Mouse (Mus musculus) midbrain, embryonic 10.5 days (tissue): ENCODE measurements around the gene Fam173a. TPM values are rescaled to one million over a fixed set of nuclear protein-coding genes. Genes with fewer than 3 reads are reported as not detected.

ENCODE experiments used
- DNase-seq: peaks from one replicate; pipeline ENCODE4 v3.0.0-alpha.2; 2017; ENCODE audit warnings: low spot score
- H3K27ac ChIP-seq: fragments of 300-500 bp; sonication (generic); replicated peaks from 2 replicates; pipeline ENCODE4 v1.5.1; 2016; ENCODE audit warnings: mild to moderate bottlenecking
- H3K27me3 ChIP-seq: fragments of 300-500 bp; sonication (generic); 2 replicates; pipeline ENCODE4 v1.6.1; 2016; ENCODE audit warnings: low read depth, mild to moderate bottlenecking; ENCODE audit not compliant: poor library complexity, severe bottlenecking
- H3K36me3 ChIP-seq: fragments of 300-500 bp; sonication (generic); 2 replicates; pipeline ENCODE4 v1.6.1; 2016; ENCODE audit warnings: mild to moderate bottlenecking, moderate library complexity
- H3K4me1 ChIP-seq: fragments of 300-500 bp; sonication (generic); 2 replicates; pipeline ENCODE4 v1.6.1; 2016
- H3K4me3 ChIP-seq: fragments of 300-500 bp; sonication (generic); 2 replicates; pipeline ENCODE4 v1.5.1; 2016; ENCODE audit warnings: mild to moderate bottlenecking, moderate library complexity
- H3K9me3 ChIP-seq: fragments of 300-500 bp; sonication (generic); replicated peaks from 2 replicates; pipeline ENCODE4 v1.6.1; 2016; ENCODE audit warnings: mild to moderate bottlenecking
- WGBS: fragments of 180-500 bp; shearing (Covaris S2); methylation state at CpG from one replicate; pipeline ENCODE4 v1.1.7; 2016; 5-methylcytosine and 5-hydroxymethylcytosine counted together
- polyA plus RNA-seq: library from polyadenylated mRNA; unstranded; fragments of >200 nt; fragmentation: Nextera tagmentation; extraction: Ambion mirVana; gene quantifications from 2 replicates; pipeline ENCODE4 v1.2.1, GENCODE M21; 2016

The Fam173a gene
- polyA plus RNA-seq, 1 experiment from 2014 or later: 71.8 TPM

DNA sequence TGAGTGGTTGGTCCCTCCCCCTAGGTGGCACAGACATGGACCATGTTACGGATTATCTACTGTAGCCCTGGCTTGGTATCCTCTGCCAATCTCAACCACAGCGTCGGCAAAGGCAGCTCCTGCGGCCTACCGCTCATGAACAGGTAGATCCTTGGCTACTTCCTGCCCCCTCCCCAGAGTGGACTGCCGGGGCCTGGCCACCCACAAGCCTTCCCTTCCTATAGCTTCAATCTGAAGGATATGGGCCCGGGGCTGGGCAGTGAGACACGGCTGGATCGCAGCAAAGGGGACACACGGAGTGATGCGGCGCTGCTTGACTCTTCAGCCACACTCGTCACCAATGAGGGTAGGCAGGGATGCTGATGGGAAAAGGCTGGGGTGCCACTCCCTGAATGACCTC lies 34.3 kb upstream of the Fam173a start:
- Histone ChIP-seq H3K27me3 (no peaks in the 10 kb centered on the region), H3K4me1 (peaks cover 84% of the 10 kb centered on the region), H3K36me3 (peaks cover 60% of the 10 kb centered on the region), H3K4me3 (peak overlapping the region; percentile 89; the same call in 1 of the 2 replicates), H3K9me3 (no peaks in the 10 kb centered on the region), H3K27ac (no peak overlapping the region)
- 99% methylated on average over 13 of the region's 13 CpGs for WGBS
- no peak for DNase-seq

GRCm38 (mm10) chr17:25825984-25826570 lies 33.4 kb upstream of the Fam173a start:
- H3K4me1 ChIP-seq: peaks cover 75% of the 10 kb centered on the region
- H3K27ac ChIP-seq: no peak overlapping the region
- H3K9me3 ChIP-seq: no peaks in the 10 kb centered on the region
- DNase-seq: no peak
- 95% methylated on average over 27 of the region's 27 CpGs for WGBS
- peak overlapping the region; percentile 89; the same call in 1 of the 2 replicates for H3K4me3 ChIP-seq
- 0 out of 2 replicates have a peak, but pooled peaks cover 3% of the 10 kb centered on the region for H3K27me3 ChIP-seq
- H3K36me3 ChIP-seq: peaks cover 50% of the 10 kb centered on the region

DNA sequence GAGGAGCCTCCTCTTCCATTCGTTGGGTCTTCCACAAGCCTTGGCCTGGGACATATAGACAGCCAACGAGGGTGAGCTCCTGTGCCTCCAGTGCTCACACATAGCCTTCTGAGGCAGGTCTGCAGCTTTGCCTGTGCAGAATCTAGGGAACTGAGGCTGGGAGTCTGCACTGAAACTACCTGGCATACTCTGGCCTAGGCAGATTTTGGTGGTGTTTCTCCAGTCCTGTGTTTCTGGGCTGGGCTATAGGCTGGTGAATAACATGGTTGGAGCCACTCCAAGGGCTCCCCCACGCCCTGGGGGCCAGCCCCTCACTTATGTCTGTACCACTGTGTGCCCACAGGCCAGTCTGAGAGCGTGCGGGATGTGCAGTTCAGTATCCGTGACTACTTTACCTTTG lies 32.6 kb upstream of the Fam173a start:
- Histone ChIP-seq H3K27ac (no peak overlapping the region), H3K4me3 (peak overlapping the region; percentile 89), H3K27me3 (peaks cover 10% of the 10 kb centered on the region), H3K4me1 (peaks cover 67% of the 10 kb centered on the region), H3K36me3 (peaks cover 43% of the 10 kb centered on the region), H3K9me3 (no peaks in the 10 kb centered on the region)
- WGBS: 88% methylated on average over 6 of the region's 6 CpGs
- DNase-seq: no peak

- H3K27ac ChIP-seq: no peak overlapping the region
- H3K36me3 ChIP-seq: peaks cover 39% of the 10 kb centered on the region
- 77% methylated on average over 17 of the region's 17 CpGs for WGBS
- DNase-seq: no peak
- no peaks in the 10 kb centered on the region for H3K9me3 ChIP-seq
- peaks cover 18% of the 10 kb centered on the region for H3K27me3 ChIP-seq
- H3K4me3 ChIP-seq: peak overlapping the region; percentile 89
- H3K4me1 ChIP-seq: peaks cover 66% of the 10 kb centered on the region
These were observed 31.9 kb upstream of the Fam173a start for GRCm38 (mm10) chr17:25824362-25825142.

- Histone ChIP-seq H3K4me1 (peaks cover 65% of the 10 kb centered on the region), H3K36me3 (peaks cover 44% of the 10 kb centered on the region), H3K9me3 (no peaks in the 10 kb centered on the region), H3K27ac (peak within 1 kb of the TSS; percentile 82), H3K4me3 (peak within 1 kb of the TSS; percentile 89), H3K27me3 (peaks cover 29% of the 10 kb centered on the region)
- under 1% methylated on average over 18 of the region's 18 CpGs for WGBS
- DNase-seq: peak; percentile 73
These were observed 30.8 kb upstream of the Fam173a start, which contains the start of gene Wdr24 for GRCm38 (mm10) chr17:25823452-25823851. Gene Wdr24 (plus strand): TSS chr17:25823627.

GRCm38 (mm10) chr17:25818851-25819780 lies 26.4 kb upstream of the Fam173a start:
- WGBS: 6% methylated on average over 46 of the region's 46 CpGs
- H3K27ac ChIP-seq: peak overlapping the region; percentile 68
- H3K4me3 ChIP-seq: peak overlapping the region; percentile 45
- H3K9me3 ChIP-seq: no peaks in the 10 kb centered on the region
- H3K36me3 ChIP-seq: peaks cover 33% of the 10 kb centered on the region
- DNase-seq: no peak
- peaks cover 26% of the 10 kb centered on the region for H3K4me1 ChIP-seq
- peaks cover 58% of the 10 kb centered on the region for H3K27me3 ChIP-seq

DNA sequence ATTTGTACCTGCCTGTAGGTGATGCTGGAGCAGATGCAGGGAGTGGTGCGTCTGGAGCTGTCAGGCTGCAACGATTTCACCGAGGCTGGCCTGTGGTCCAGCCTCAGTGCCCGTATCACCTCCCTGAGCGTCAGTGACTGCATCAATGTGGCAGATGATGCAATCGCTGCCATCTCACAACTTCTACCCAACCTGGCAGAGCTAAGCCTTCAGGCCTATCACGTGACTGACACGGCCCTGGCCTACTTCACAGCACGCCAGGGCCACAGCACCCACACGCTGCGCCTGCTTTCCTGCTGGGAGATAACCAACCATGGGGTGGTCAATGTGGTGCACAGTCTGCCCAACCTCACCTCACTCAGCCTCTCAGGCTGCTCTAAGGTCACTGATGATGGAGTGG lies 25.0 kb upstream of the Fam173a start:
- no peak for DNase-seq
- Histone ChIP-seq H3K27me3 (peaks cover 69% of the 10 kb centered on the region), H3K9me3 (no peaks in the 10 kb centered on the region), H3K4me3 (no peak overlapping the region), H3K36me3 (peaks cover 33% of the 10 kb centered on the region), H3K4me1 (peaks cover 26% of the 10 kb centered on the region), H3K27ac (no peak overlapping the region)
- WGBS: 83% methylated on average over 11 of the region's 11 CpGs

- Histone ChIP-seq H3K27ac (no peak overlapping the region), H3K27me3 (peaks cover 78% of the 10 kb centered on the region), H3K36me3 (peaks cover 22% of the 10 kb centered on the region), H3K4me3 (peak overlapping the region; percentile 24; the same call in 1 of the 2 replicates), H3K9me3 (no peaks in the 10 kb centered on the region), H3K4me1 (peaks cover 38% of the 10 kb centered on the region)
- DNase-seq: peak; percentile 84
- WGBS: 3% methylated on average over 20 of the region's 20 CpGs
These were observed 20.8 kb upstream of the Fam173a start for GRCm38 (mm10) chr17:25813471-25813870.

- Histone ChIP-seq H3K27me3 (peaks cover 67% of the 10 kb centered on the region), H3K4me3 (peak overlapping the region; percentile 84), H3K36me3 (no peaks in the 10 kb centered on the region), H3K27ac (no peak overlapping the region), H3K9me3 (no peaks in the 10 kb centered on the region), H3K4me1 (peaks cover 45% of the 10 kb centered on the region)
- 67% methylated on average over 4 of the region's 4 CpGs for WGBS
- no peak for DNase-seq
These were observed 18.2 kb upstream of the Fam173a start for GRCm38 (mm10) chr17:25810890-25811289.

- DNase-seq: no peak
- H3K9me3 ChIP-seq: no peaks in the 10 kb centered on the region
- H3K27me3 ChIP-seq: peaks cover 63% of the 10 kb centered on the region
- 8% methylated on average over 25 of the region's 25 CpGs for WGBS
- peak overlapping the region; percentile 84 for H3K4me3 ChIP-seq
- peak overlapping the region; percentile 95 for H3K27ac ChIP-seq
- peaks cover 45% of the 10 kb centered on the region for H3K4me1 ChIP-seq
- H3K36me3 ChIP-seq: no peaks in the 10 kb centered on the region
These were observed 17.1 kb upstream of the Fam173a start for GRCm38 (mm10) chr17:25809606-25810340.

DNA sequence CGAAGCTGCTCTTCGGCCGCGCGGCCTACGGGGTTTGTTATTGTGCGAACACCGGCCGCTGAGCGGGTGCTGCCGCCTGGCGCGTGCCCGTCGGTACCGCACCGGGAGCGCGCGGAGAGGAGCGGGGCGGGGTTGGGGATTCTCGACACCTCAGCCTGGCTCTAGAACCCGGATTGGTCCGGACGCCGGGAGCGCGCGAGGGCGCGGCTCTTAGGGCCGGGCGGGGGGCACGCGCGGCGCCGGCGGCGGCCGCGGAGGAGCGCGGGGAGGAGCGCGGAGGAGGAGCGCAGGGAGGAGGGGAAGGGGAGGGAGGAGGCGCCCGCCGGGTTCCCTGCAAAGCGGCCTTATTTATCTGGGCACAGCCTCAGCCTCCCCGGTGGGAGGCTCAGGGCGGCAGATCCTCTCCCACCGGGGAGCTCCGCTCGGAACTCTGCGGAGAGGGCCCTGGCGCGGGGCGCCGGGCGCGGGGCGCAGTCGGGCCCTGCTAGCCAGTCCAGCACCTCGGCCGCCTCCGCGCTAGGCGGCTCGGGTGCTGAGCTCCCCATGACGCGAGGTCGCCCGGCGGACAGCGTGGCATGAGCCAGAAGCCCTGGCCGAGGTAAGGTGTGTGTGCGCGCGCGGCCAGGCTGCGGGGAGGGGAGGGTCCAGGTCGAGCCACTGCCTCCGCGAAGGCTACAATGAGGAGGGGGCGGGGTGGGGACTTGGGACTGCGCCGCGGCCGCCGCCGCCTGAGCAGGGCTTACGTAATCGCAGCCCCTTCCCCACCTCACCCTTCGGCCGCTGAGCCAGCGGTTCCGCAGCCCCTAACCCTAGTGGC lies 16.3 kb upstream of the Fam173a start, which contains the start of gene Fbxl16:
Gene Fbxl16 (plus strand): TSS at position 297 of the 817 bp plus-strand sequence.
- Histone ChIP-seq H3K4me1 (peaks cover 49% of the 10 kb centered on the region), H3K4me3 (peak within 1 kb of the TSS; percentile 84), H3K36me3 (no peaks in the 10 kb centered on the region), H3K27ac (peak within 1 kb of the TSS; percentile 95), H3K27me3 (peaks cover 62% of the 10 kb centered on the region), H3K9me3 (no peaks in the 10 kb centered on the region)
- under 1% methylated on average over 98 of the region's 100 CpGs for WGBS
- DNase-seq: peak; percentile 86
